Mouse (Mus musculus): Measurements from ENCODE around the gene Krt87. TPM values are rescaled to one million over a fixed set of nuclear protein-coding genes. Genes with fewer than 3 reads are reported as not detected.

Krt87 gene
- total and polyA plus RNA-seq, 3 experiments = not detected

- Histone ChIP-seq H3K9ac (ENCODE audit: control insufficient read depth, low read depth, low read length, poor library complexity, severe bottlenecking) (no peak overlapping the region), H3K4me1 (ENCODE audit: control insufficient read depth in 1 of 2, insufficient read depth in 2 of 2, low read length in 2 of 2) (no peaks in the 10 kb centered on the region), H3K79me2 (ENCODE audit: control insufficient read depth, insufficient read depth, low read length, poor library complexity) (no peaks in the 10 kb centered on the region), H3K27ac (ENCODE audit: control insufficient read depth, low read depth, low read length) (no peak overlapping the region), H3K4me3 (ENCODE audit: control insufficient read depth in 1 of 2, insufficient read depth in 1 of 2, low read depth in 2 of 2, low read length in 2 of 2) (no peak overlapping the region), H3K9me3 (replicated peaks; ENCODE audit: insufficient read depth, low read length) (no peaks in the 10 kb centered on the region), H3K36me3 (ENCODE audit: control insufficient read depth in 1 of 2, insufficient read depth in 2 of 2, low read length in 2 of 2) (no peaks in the 10 kb centered on the region), H3K27me3 (ENCODE audit: control insufficient read depth in 1 of 2, insufficient read depth in 2 of 2, low read length in 2 of 2) (peaks cover 0 to 5% of the 10 kb centered on the region in 2 experiments; a peak in 2 of 4 replicates)
- DNase-seq (ENCODE audit: low read depth, low spot score) = no peak
- TF ChIP-seq E2F4 (IDR thresholded peaks at IDR 0.05; ENCODE audit: borderline replicate concordance, low read depth, low read length) (no peak), MXI1 (IDR thresholded peaks at IDR 0.05; ENCODE audit: low read depth, low read length) (no peak), MAZ (IDR thresholded peaks at IDR 0.05; ENCODE audit: low read depth, low read length) (no peak), ZC3H11A (IDR thresholded peaks at IDR 0.05; ENCODE audit: low read depth, low read length) (no peak), MYB (IDR thresholded peaks at IDR 0.05; ENCODE audit: low read depth, low read length) (no peak), POLR2A (IDR thresholded peaks at IDR 0.05; ENCODE audit: control insufficient read depth in 1 of 2, insufficient read depth in 1 of 2, low read depth in 1 of 2, low read length in 2 of 2, poor library complexity in 1 of 2) (no peak), POLR2AphosphoS5 (IDR thresholded peaks at IDR 0.05; ENCODE audit: borderline replicate concordance, low read depth, low read length) (no peak), ELF1 (IDR thresholded peaks at IDR 0.05; ENCODE audit: low read depth, low read length) (no peak), UBTF (IDR thresholded peaks at IDR 0.05; ENCODE audit: borderline replicate concordance, insufficient read depth, low read depth, low read length) (no peak), USF2 (IDR thresholded peaks at IDR 0.05; ENCODE audit: borderline replicate concordance in 1 of 2, insufficient read depth in 1 of 2, low read depth in 1 of 2, low read length in 2 of 2) (no peak)
Observed at GRCm38 (mm10) chr15:101424914-101425313, 13.7 kb downstream of the Krt87 start.

DNA sequence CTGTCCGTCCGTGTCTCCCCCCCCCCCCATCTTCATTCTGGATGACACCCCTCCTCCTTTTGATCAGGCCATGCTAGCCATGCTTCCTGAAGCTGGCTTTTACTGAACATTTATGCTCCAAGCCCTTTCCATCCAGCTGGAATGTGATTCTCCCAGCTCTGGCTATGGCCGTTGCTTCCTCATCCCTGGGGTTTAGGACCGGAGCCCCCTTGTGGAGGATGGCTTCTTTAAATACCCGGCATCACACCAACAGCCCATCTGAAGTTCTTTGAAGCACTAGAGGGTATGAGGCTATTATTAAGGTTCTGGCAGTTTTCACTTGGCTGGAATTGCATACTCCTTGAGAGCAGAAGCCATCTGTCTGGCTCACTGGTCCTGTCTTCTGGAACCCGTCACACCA lies 17.7 kb downstream of the Krt87 start:
- H3K27ac ChIP-seq (ENCODE audit: control insufficient read depth, low read depth, low read length) = no peak overlapping the region
- no peak overlapping the region for H3K4me3 ChIP-seq (ENCODE audit: control insufficient read depth in 1 of 2, insufficient read depth in 1 of 2, low read depth in 2 of 2, low read length in 2 of 2)
- H3K9ac ChIP-seq (ENCODE audit: control insufficient read depth, low read depth, low read length, poor library complexity, severe bottlenecking) = no peak overlapping the region
- H3K9me3 ChIP-seq (replicated peaks; ENCODE audit: insufficient read depth, low read length) = no peaks in the 10 kb centered on the region
- no peaks in the 10 kb centered on the region for H3K36me3 ChIP-seq (ENCODE audit: control insufficient read depth in 1 of 2, insufficient read depth in 2 of 2, low read length in 2 of 2)
- TF ChIP-seq GABPA (IDR thresholded peaks at IDR 0.05; ENCODE audit: low read depth, low read length) (no peak), CTCF (IDR thresholded peaks at IDR 0.05 in 2 of 3, conservative IDR thresholded peaks at IDR 0.05 in 1 of 3; ENCODE audit: control insufficient read depth in 1 of 3, insufficient read depth in 1 of 3, low read depth in 2 of 3, low read length in 3 of 3, poor library complexity in 1 of 3, severe bottlenecking in 1 of 3) (peak in 1 of 3 experiments; percentile 8; a peak in 1 of 6 replicates)
- H3K4me1 ChIP-seq (ENCODE audit: control insufficient read depth in 1 of 2, insufficient read depth in 2 of 2, low read length in 2 of 2) = no peaks in the 10 kb centered on the region
- H3K27me3 ChIP-seq (ENCODE audit: control insufficient read depth in 1 of 2, insufficient read depth in 2 of 2, low read length in 2 of 2) = 0 out of 4 replicates have a peak, but pooled peaks cover 0 to 2% of the 10 kb centered on the region in 2 experiments
- H3K79me2 ChIP-seq (ENCODE audit: control insufficient read depth, insufficient read depth, low read length, poor library complexity) = no peaks in the 10 kb centered on the region
- no peak for DNase-seq (ENCODE audit: low read depth, low spot score)

GRCm38 (mm10) chr15:101418950-101419349 lies 19.7 kb downstream of the Krt87 start:
- H3K9ac ChIP-seq (ENCODE audit: control insufficient read depth, low read depth, low read length, poor library complexity, severe bottlenecking) = no peak overlapping the region
- H3K27me3 ChIP-seq (ENCODE audit: control insufficient read depth in 1 of 2, insufficient read depth in 2 of 2, low read length in 2 of 2) = 0 out of 4 replicates have a peak, but pooled peaks cover 0 to 2% of the 10 kb centered on the region in 2 experiments
- H3K79me2 ChIP-seq (ENCODE audit: control insufficient read depth, insufficient read depth, low read length, poor library complexity) = no peaks in the 10 kb centered on the region
- no peak overlapping the region for H3K4me3 ChIP-seq (ENCODE audit: control insufficient read depth in 1 of 2, insufficient read depth in 1 of 2, low read depth in 2 of 2, low read length in 2 of 2)
- H3K4me1 ChIP-seq (ENCODE audit: control insufficient read depth in 1 of 2, insufficient read depth in 2 of 2, low read length in 2 of 2) = no peaks in the 10 kb centered on the region
- no peaks in the 10 kb centered on the region for H3K36me3 ChIP-seq (ENCODE audit: control insufficient read depth in 1 of 2, insufficient read depth in 2 of 2, low read length in 2 of 2)
- no peak overlapping the region for H3K27ac ChIP-seq (ENCODE audit: control insufficient read depth, low read depth, low read length)
- DNase-seq (ENCODE audit: low read depth, low spot score) = no peak
- no peaks in the 10 kb centered on the region for H3K9me3 ChIP-seq (replicated peaks; ENCODE audit: insufficient read depth, low read length)
- TF ChIP-seq POLR2A (IDR thresholded peaks at IDR 0.05; ENCODE audit: control insufficient read depth in 1 of 2, insufficient read depth in 1 of 2, low read depth in 1 of 2, low read length in 2 of 2, poor library complexity in 1 of 2) (no peak), USF1 (IDR thresholded peaks at IDR 0.05; ENCODE audit: low read depth, low read length) (no peak), KAT2A (conservative IDR thresholded peaks at IDR 0.05; ENCODE audit: low read depth, low read length) (no peak), CTCF (IDR thresholded peaks at IDR 0.05 in 2 of 3, conservative IDR thresholded peaks at IDR 0.05 in 1 of 3; ENCODE audit: control insufficient read depth in 1 of 3, insufficient read depth in 1 of 3, low read depth in 2 of 3, low read length in 3 of 3, poor library complexity in 1 of 3, severe bottlenecking in 1 of 3) (no peak), ZNF384 (IDR thresholded peaks at IDR 0.05; ENCODE audit: low read depth, low read length) (no peak), EP300 (IDR thresholded peaks at IDR 0.05; ENCODE audit: low read depth in 1 of 2, low read length in 2 of 2) (no peak), NELFE (IDR thresholded peaks at IDR 0.05; ENCODE audit: low read depth, low read length) (no peak), SMC3 (IDR thresholded peaks at IDR 0.05; ENCODE audit: low read depth, low read length) (no peak), BHLHE40 (IDR thresholded peaks at IDR 0.05; ENCODE audit: borderline replicate concordance, low read depth, low read length) (no peak), MYB (IDR thresholded peaks at IDR 0.05; ENCODE audit: low read depth, low read length) (no peak), NRF1 (IDR thresholded peaks at IDR 0.05; ENCODE audit: insufficient read depth, low read depth, low read length, poor library complexity, severe bottlenecking) (no peak), CHD2 (IDR thresholded peaks at IDR 0.05; ENCODE audit: low read length) (no peak), ELF1 (IDR thresholded peaks at IDR 0.05; ENCODE audit: low read depth, low read length) (no peak), ETS1 (IDR thresholded peaks at IDR 0.05; ENCODE audit: low read depth, low read length) (no peak), JUND (IDR thresholded peaks at IDR 0.05; ENCODE audit: low read depth, low read length) (no peak), TBP (IDR thresholded peaks at IDR 0.05; ENCODE audit: low read depth, low read length) (no peak), MAFK (IDR thresholded peaks at IDR 0.05; ENCODE audit: borderline replicate concordance, low read depth, low read length) (no peak)

All from MEL (cell line).